Mouse (Mus musculus): ENCODE data around the gene Ssr1. TPM values are rescaled to one million over a fixed set of nuclear protein-coding genes. Genes with fewer than 3 reads are reported as not detected.

Gene Ssr1
- total and polyA plus RNA-seq, 3 experiments, result 72.3 to 95.6 (median 78.1) TPM

GRCm38 (mm10) chr13:37974036-37974435, 20.0 kb downstream of the Ssr1 start:
- TF ChIP-seq POLR2AphosphoS5 (IDR thresholded peaks at IDR 0.05; ENCODE audit: insufficient replicate concordance, low read depth, low read length) (0 out of 2 replicates have a peak, but pooled peaks have one; percentile 33), GATA1 (IDR thresholded peaks at IDR 0.05; ENCODE audit: borderline replicate concordance, low read length) (no peak), TAL1 (conservative IDR thresholded peaks at IDR 0.05; ENCODE audit: low read depth, low read length) (no peak), CTCF (IDR thresholded peaks at IDR 0.05; ENCODE audit: low read depth, low read length) (no peak), GATA2 (IDR thresholded peaks at IDR 0.05; ENCODE audit: borderline replicate concordance, low read depth, low read length) (no peak)
- Histone ChIP-seq H3K36me3 (replicated peaks) (peaks cover 88% of the 10 kb centered on the region), H3K4me3 (ENCODE audit: low read depth, low read length) (no peak overlapping the region), H3K9me3 (replicated peaks) (no peaks in the 10 kb centered on the region), H3K4me1 (ENCODE audit: insufficient read depth, low read depth, low read length) (peaks cover 13% of the 10 kb centered on the region), H3K27me3 (ENCODE audit: insufficient read depth, low read length) (no peaks in the 10 kb centered on the region)
- no peak for ATAC-seq (ENCODE audit: extremely low read depth, insufficient number of reproducible peaks, low FRiP score, poor library complexity, severe bottlenecking)
- no peak for DNase-seq (ENCODE audit: low spot score)

- no peaks in the 10 kb centered on the region for H3K27me3 ChIP-seq (ENCODE audit: insufficient read depth, low read length)
- ATAC-seq (ENCODE audit: extremely low read depth, insufficient number of reproducible peaks, low FRiP score, poor library complexity, severe bottlenecking) (no peak), DNase-seq (ENCODE audit: low spot score) (no peak)
- TF ChIP-seq GATA1 (IDR thresholded peaks at IDR 0.05; ENCODE audit: borderline replicate concordance, low read length) (no peak), CTCF (IDR thresholded peaks at IDR 0.05; ENCODE audit: low read depth, low read length) (no peak), POLR2AphosphoS5 (IDR thresholded peaks at IDR 0.05; ENCODE audit: insufficient replicate concordance, low read depth, low read length) (no peak)
- H3K36me3 ChIP-seq (replicated peaks), result peaks cover 57% of the 10 kb centered on the region
- H3K4me1 ChIP-seq (ENCODE audit: insufficient read depth, low read depth, low read length), result peaks cover 29% of the 10 kb centered on the region
- no peak overlapping the region for H3K4me3 ChIP-seq (ENCODE audit: low read depth, low read length)
- H3K9me3 ChIP-seq (replicated peaks), result no peaks in the 10 kb centered on the region
Observed at GRCm38 (mm10) chr13:37970887-37971530, 23.0 kb downstream of the Ssr1 start.

- DNase-seq (ENCODE audit: low spot score) (no peak), ATAC-seq (ENCODE audit: extremely low read depth, insufficient number of reproducible peaks, low FRiP score, poor library complexity, severe bottlenecking) (no peak)
- no peaks in the 10 kb centered on the region for H3K9me3 ChIP-seq (replicated peaks)
- no peak for TF ChIP-seq TAL1 (conservative IDR thresholded peaks at IDR 0.05; ENCODE audit: low read depth, low read length)
- TF ChIP-seq CTCF (IDR thresholded peaks at IDR 0.05; ENCODE audit: low read depth, low read length), result no peak
- TF ChIP-seq POLR2AphosphoS5 (IDR thresholded peaks at IDR 0.05; ENCODE audit: insufficient replicate concordance, low read depth, low read length), result no peak
- no peak for TF ChIP-seq GATA2 (IDR thresholded peaks at IDR 0.05; ENCODE audit: borderline replicate concordance, low read depth, low read length)
- TF ChIP-seq GATA1 (IDR thresholded peaks at IDR 0.05; ENCODE audit: borderline replicate concordance, low read length), result no peak
- peaks cover 39% of the 10 kb centered on the region for H3K4me1 ChIP-seq (ENCODE audit: insufficient read depth, low read depth, low read length)
- H3K27me3 ChIP-seq (ENCODE audit: insufficient read depth, low read length), result no peaks in the 10 kb centered on the region
- H3K36me3 ChIP-seq (replicated peaks), result peaks cover 48% of the 10 kb centered on the region
- no peak overlapping the region for H3K4me3 ChIP-seq (ENCODE audit: low read depth, low read length)
Observed at GRCm38 (mm10) chr13:37969988-37970387, 24.0 kb downstream of the Ssr1 start.

GRCm38 (mm10) chr13:37969337-37969736, 24.7 kb downstream of the Ssr1 start:
- TF ChIP-seq CTCF (IDR thresholded peaks at IDR 0.05; ENCODE audit: low read depth, low read length) (peak; percentile 95), POLR2AphosphoS5 (IDR thresholded peaks at IDR 0.05; ENCODE audit: insufficient replicate concordance, low read depth, low read length) (no peak), GATA1 (IDR thresholded peaks at IDR 0.05; ENCODE audit: borderline replicate concordance, low read length) (no peak), TAL1 (conservative IDR thresholded peaks at IDR 0.05; ENCODE audit: low read depth, low read length) (no peak)
- no peak overlapping the region for H3K4me3 ChIP-seq (ENCODE audit: low read depth, low read length)
- H3K27me3 ChIP-seq (ENCODE audit: insufficient read depth, low read length), result no peaks in the 10 kb centered on the region
- DNase-seq (ENCODE audit: low spot score), result peak; percentile 52
- H3K4me1 ChIP-seq (ENCODE audit: insufficient read depth, low read depth, low read length), result peaks cover 46% of the 10 kb centered on the region
- no peak for ATAC-seq (ENCODE audit: extremely low read depth, insufficient number of reproducible peaks, low FRiP score, poor library complexity, severe bottlenecking)
- H3K36me3 ChIP-seq (replicated peaks), result peaks cover 41% of the 10 kb centered on the region
- H3K9me3 ChIP-seq (replicated peaks), result no peaks in the 10 kb centered on the region

GRCm38 (mm10) chr13:37967565-37967964, 26.5 kb downstream of the Ssr1 start:
- Histone ChIP-seq H3K4me1 (ENCODE audit: insufficient read depth, low read depth, low read length) (peaks cover 63% of the 10 kb centered on the region), H3K27me3 (ENCODE audit: insufficient read depth, low read length) (no peaks in the 10 kb centered on the region), H3K36me3 (replicated peaks) (peaks cover 25% of the 10 kb centered on the region), H3K4me3 (ENCODE audit: low read depth, low read length) (no peak overlapping the region), H3K9me3 (replicated peaks) (no peaks in the 10 kb centered on the region)
- DNase-seq (ENCODE audit: low spot score) (no peak), ATAC-seq (ENCODE audit: extremely low read depth, insufficient number of reproducible peaks, low FRiP score, poor library complexity, severe bottlenecking) (no peak)
- TF ChIP-seq TAL1 (conservative IDR thresholded peaks at IDR 0.05; ENCODE audit: low read depth, low read length) (no peak), POLR2AphosphoS5 (IDR thresholded peaks at IDR 0.05; ENCODE audit: insufficient replicate concordance, low read depth, low read length) (no peak), CTCF (IDR thresholded peaks at IDR 0.05; ENCODE audit: low read depth, low read length) (no peak), GATA2 (IDR thresholded peaks at IDR 0.05; ENCODE audit: borderline replicate concordance, low read depth, low read length) (no peak), GATA1 (IDR thresholded peaks at IDR 0.05; ENCODE audit: borderline replicate concordance, low read length) (no peak)

GRCm38 (mm10) chr13:37967052-37967437, 27.0 kb downstream of the Ssr1 start:
- Histone ChIP-seq H3K4me1 (ENCODE audit: insufficient read depth, low read depth, low read length) (peaks cover 66% of the 10 kb centered on the region), H3K9me3 (replicated peaks) (no peaks in the 10 kb centered on the region), H3K36me3 (replicated peaks) (peaks cover 20% of the 10 kb centered on the region), H3K4me3 (ENCODE audit: low read depth, low read length) (no peak overlapping the region), H3K27me3 (ENCODE audit: insufficient read depth, low read length) (no peaks in the 10 kb centered on the region)
- no peak for TF ChIP-seq CTCF (IDR thresholded peaks at IDR 0.05; ENCODE audit: low read depth, low read length)
- TF ChIP-seq GATA1 (IDR thresholded peaks at IDR 0.05; ENCODE audit: borderline replicate concordance, low read length), result no peak
- no peak for TF ChIP-seq TAL1 (conservative IDR thresholded peaks at IDR 0.05; ENCODE audit: low read depth, low read length)
- TF ChIP-seq POLR2AphosphoS5 (IDR thresholded peaks at IDR 0.05; ENCODE audit: insufficient replicate concordance, low read depth, low read length), result no peak
- no peak for TF ChIP-seq GATA2 (IDR thresholded peaks at IDR 0.05; ENCODE audit: borderline replicate concordance, low read depth, low read length)
- ATAC-seq (ENCODE audit: extremely low read depth, insufficient number of reproducible peaks, low FRiP score, poor library complexity, severe bottlenecking) (no peak), DNase-seq (ENCODE audit: low spot score) (no peak)
